Mouse (Mus musculus): ENCODE results near the gene Nckap5l. TPM values are rescaled to one million over a fixed set of nuclear protein-coding genes. Genes with fewer than 3 reads are reported as not detected.
"Not testable (repeated sequence)": the region's sequence is repeated elsewhere in the genome, so short reads cannot be mapped to it uniquely, and the experiment has no call there.

The Nckap5l gene
- total RNA-seq, 2 experiments from 2014 or later, result 37.2 to 39.4 TPM

- DNase-seq (ENCODE audit: low spot score in 2 of 2), result no peak
Observed at GRCm38 (mm10) chr15:99399503-99400245, 57.9 kb downstream of the Nckap5l start.

- DNase-seq (ENCODE audit: low spot score in 2 of 2), result no peak
Observed at GRCm38 (mm10) chr15:99397622-99398021, 59.9 kb downstream of the Nckap5l start.

GRCm38 (mm10) chr15:99396875-99397274, 60.7 kb downstream of the Nckap5l start:
- DNase-seq (ENCODE audit: low spot score in 2 of 2), result no peak

- DNase-seq (ENCODE audit: low spot score in 2 of 2), result no peak
Observed at GRCm38 (mm10) chr15:99396462-99396861, 61.1 kb downstream of the Nckap5l start.

GRCm38 (mm10) chr15:99393386-99394252, 63.9 kb downstream of the Nckap5l start:
- no peak for DNase-seq (ENCODE audit: low spot score in 2 of 2)

GRCm38 (mm10) chr15:99392486-99393385, 64.8 kb downstream of the Nckap5l start, which contains the start of gene Tmbim6:
Tmbim6 (plus strand) TSS chr15:99392882.
- peak; percentile 96 to 98 for DNase-seq (ENCODE audit: low spot score in 2 of 2)

- DNase-seq (ENCODE audit: low spot score in 2 of 2), result no peak
Observed at GRCm38 (mm10) chr15:99391975-99392374, 65.6 kb downstream of the Nckap5l start.

GRCm38 (mm10) chr15:99390472-99391401, 66.8 kb downstream of the Nckap5l start:
- DNase-seq (ENCODE audit: low spot score in 2 of 2), result no peak

- no peak for DNase-seq (ENCODE audit: low spot score in 2 of 2)
Observed at GRCm38 (mm10) chr15:99387976-99388375, 69.6 kb downstream of the Nckap5l start.

- no peak for DNase-seq (ENCODE audit: low spot score in 2 of 2)
Observed at GRCm38 (mm10) chr15:99386796-99387195, 70.8 kb downstream of the Nckap5l start.

GRCm38 (mm10) chr15:99386110-99386509, 71.4 kb downstream of the Nckap5l start:
- not testable (repeated sequence) for DNase-seq (ENCODE audit: low spot score in 2 of 2)

- DNase-seq (ENCODE audit: low spot score in 2 of 2), result no peak
Observed at GRCm38 (mm10) chr15:99384071-99384470, 73.5 kb downstream of the Nckap5l start.

GRCm38 (mm10) chr15:99382893-99383292, 74.7 kb downstream of the Nckap5l start:
- DNase-seq (ENCODE audit: low spot score in 2 of 2), result no peak

- no peak for DNase-seq (ENCODE audit: low spot score in 2 of 2)
Observed at GRCm38 (mm10) chr15:99376240-99376639, 81.3 kb downstream of the Nckap5l start.

- no peak for DNase-seq (ENCODE audit: low spot score in 2 of 2)
Observed at GRCm38 (mm10) chr15:99375581-99375980, 82.0 kb downstream of the Nckap5l start.

- DNase-seq (ENCODE audit: low spot score in 2 of 2), result no peak
Observed at GRCm38 (mm10) chr15:99375036-99375435, 82.5 kb downstream of the Nckap5l start.

GRCm38 (mm10) chr15:99372761-99373160, 84.8 kb downstream of the Nckap5l start:
- DNase-seq (ENCODE audit: low spot score in 2 of 2), result no peak

Data from gastrocnemius, postnatal 4 days (tissue).